Mouse (Mus musculus) ES-Bruce4 (cell line): ENCODE results near the gene Arid5b.

ENCODE experiments used
- CTCF ChIP-seq: IDR thresholded peaks from one replicate; pipeline ENCODE4 v1.8.1; 2011; ENCODE audit warnings: low read depth, low read length
- POLR2A ChIP-seq: IDR thresholded peaks from one replicate; pipeline ENCODE4 v1.8.1; 2011; ENCODE audit warnings: low read length; ENCODE audit not compliant: insufficient read depth

DNA sequence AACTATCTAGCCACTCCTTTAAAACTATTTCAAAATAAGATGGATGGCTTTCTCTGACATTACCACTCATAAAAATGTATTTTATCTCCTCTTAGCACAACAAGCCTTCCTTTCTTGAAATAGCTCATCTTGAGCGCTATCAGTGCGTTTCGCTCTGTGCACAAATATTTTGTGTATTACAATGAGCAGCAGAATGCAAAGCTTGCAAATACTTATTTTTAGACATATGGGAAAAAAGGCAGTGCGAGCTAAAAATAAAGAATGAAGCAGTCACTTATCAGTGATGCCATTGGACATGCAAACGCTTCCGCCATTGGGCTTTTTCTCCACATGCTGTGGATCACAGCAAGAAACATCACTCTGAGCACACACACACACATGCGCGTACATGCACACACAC, 110.4 kb downstream of the Arid5b start:
- TF ChIP-seq POLR2A (no peak), CTCF (no peak)
